Mouse (Mus musculus): ENCODE measurements around the gene Fut11. TPM values are rescaled to one million over a fixed set of nuclear protein-coding genes. Genes with fewer than 3 reads are reported as not detected.

Gene Fut11
- total and polyA plus RNA-seq, 3 experiments: 5.3 to 5.9 (median 5.3) TPM

GRCm38 (mm10) chr14:20750503-20750902, 55.7 kb downstream of the Fut11 start:
- Histone ChIP-seq H3K27ac (no peak overlapping the region), H3K4me1 (ENCODE audit: control insufficient read depth, insufficient read depth, low read length) (no peaks in the 10 kb centered on the region), H3K9ac (ENCODE audit: low read depth, low read length) (no peak overlapping the region), H3K4me3 (no peak overlapping the region), H3K79me2 (replicated peaks; ENCODE audit: control insufficient read depth, insufficient read depth, low read length) (no peaks in the 10 kb centered on the region), H3K27me3 (ENCODE audit: control insufficient read depth, insufficient read depth, low read length) (no peaks in the 10 kb centered on the region), H3K36me3 (ENCODE audit: control insufficient read depth, insufficient read depth, low read length) (no peaks in the 10 kb centered on the region)
- intact Hi-C loops (cut with DNase I): no loop called here
- no peak for TF ChIP-seq POLR2A (IDR thresholded peaks at IDR 0.05; ENCODE audit: insufficient read depth, low read depth, low read length)
- no peak for DNase-seq
- WGBS: 87% methylated on average over 5 of the region's 5 CpGs

Small RNA genes within 50 kb of the gene (microRNA-seq; reads per million reads assigned to microRNA genes)
- 0 to 0.77 reads per million in 2 experiments for gene Mir6946

Other genes with a start within 250 kb of the Fut11 start
- gene Cfap70, start 242.7 kb upstream of the Fut11 start, total RNA-seq (2021): not detected
- gene Cfap70, start 242.7 kb upstream of the Fut11 start, polyA plus RNA-seq (2012; rRNA removed): 0.70 TPM in 1 of 2 replicates, not detected in the other
- gene Anxa7, start 214.8 kb upstream of the Fut11 start, total RNA-seq (2021): 10 to 100 TPM; 49.3 to 55.1 TPM
- gene Anxa7, start 214.8 kb upstream of the Fut11 start, polyA plus RNA-seq (2012; rRNA removed): 55.1 and 76.0 TPM in 2 replicates
- under 1 TPM; 0.26 to 0.48 TPM for gene Mss51, start 198.1 kb upstream of the Fut11 start, total RNA-seq (2021)
- 0.31 and 0.53 TPM in 2 replicates for gene Mss51, start 198.1 kb upstream of the Fut11 start, polyA plus RNA-seq (2012; rRNA removed)
- 10 to 100 TPM; 60.9 to 69.2 TPM for gene Ppp3cb, start 148.4 kb upstream of the Fut11 start, total RNA-seq (2021)
- 16.0 and 35.0 TPM in 2 replicates for gene Ppp3cb, start 148.4 kb upstream of the Fut11 start, polyA plus RNA-seq (2012; rRNA removed)
- gene Usp54, start 53.9 kb upstream of the Fut11 start, total RNA-seq (2021): 10 to 100 TPM; 14.1 to 16.2 TPM
- 10.9 and 16.3 TPM in 2 replicates for gene Usp54, start 53.9 kb upstream of the Fut11 start, polyA plus RNA-seq (2012; rRNA removed)
- under 1 TPM; 0.31 to 0.52 TPM for gene Myoz1, start 38.4 kb upstream of the Fut11 start, total RNA-seq (2021)
- 0.31 and 0.91 TPM in 2 replicates for gene Myoz1, start 38.4 kb upstream of the Fut11 start, polyA plus RNA-seq (2012; rRNA removed)
- 100 to 1,000 TPM in 1 of 2 experiments, 10 to 100 TPM in 1; 96.8 to 126 TPM for gene Synpo2l, start 26.6 kb upstream of the Fut11 start, total RNA-seq (2021)
- gene Synpo2l, start 26.6 kb upstream of the Fut11 start, polyA plus RNA-seq (2012; rRNA removed): 63.4 and 67.7 TPM in 2 replicates
- gene Sec24c, start 20.7 kb upstream of the Fut11 start, total RNA-seq (2021): 100 to 1,000 TPM in 1 of 2 experiments, 10 to 100 TPM in 1; 98.2 to 106 TPM
- 133 and 146 TPM in 2 replicates for gene Sec24c, start 20.7 kb upstream of the Fut11 start, polyA plus RNA-seq (2012; rRNA removed)
- 100 to 1,000 TPM in 1 of 2 experiments, 10 to 100 TPM in 1; 98.8 to 126 TPM for gene Chchd1, start 8.0 kb downstream of the Fut11 start, total RNA-seq (2021)
- gene Chchd1, start 8.0 kb downstream of the Fut11 start, polyA plus RNA-seq (2012; rRNA removed): 66.8 and 89.0 TPM in 2 replicates
- gene Zswim8, start 12.6 kb downstream of the Fut11 start, total RNA-seq (2021): 10 to 100 TPM; 38.5 to 40.0 TPM
- 103 and 108 TPM in 2 replicates for gene Zswim8, start 12.6 kb downstream of the Fut11 start, polyA plus RNA-seq (2012; rRNA removed)
- 1 to 10 TPM; 8.3 to 8.5 TPM for gene Ndst2, start 39.6 kb downstream of the Fut11 start, total RNA-seq (2021)
- 15.5 and 23.7 TPM in 2 replicates for gene Ndst2, start 39.6 kb downstream of the Fut11 start, polyA plus RNA-seq (2012; rRNA removed)
- 10 to 100 TPM; 36.8 to 41.0 TPM for gene Camk2g, start 99.1 kb downstream of the Fut11 start, total RNA-seq (2021)
- 37.0 and 54.6 TPM in 2 replicates for gene Camk2g, start 99.1 kb downstream of the Fut11 start, polyA plus RNA-seq (2012; rRNA removed)
- gene Plau, start 141.7 kb downstream of the Fut11 start, total RNA-seq (2021): 1 to 10 TPM; 3.4 to 6.2 TPM
- gene Plau, start 141.7 kb downstream of the Fut11 start, polyA plus RNA-seq (2012; rRNA removed): 1.8 and 3.5 TPM in 2 replicates
- 100 to 1,000 TPM; 102 to 103 TPM for gene Vcl, start 234.4 kb downstream of the Fut11 start, total RNA-seq (2021)
- gene Vcl, start 234.4 kb downstream of the Fut11 start, polyA plus RNA-seq (2012; rRNA removed): 62.4 and 117 TPM in 2 replicates

Data from heart, adult 2 months (tissue).